Mouse (Mus musculus): ENCODE data around the gene Celf6. TPM values are rescaled to one million over a fixed set of nuclear protein-coding genes. Genes with fewer than 3 reads are reported as not detected.

The Celf6 gene
- polyA plus RNA-seq, 1 experiment = not detected

- TF ChIP-seq GATA1 (IDR thresholded peaks at IDR 0.05; ENCODE audit: low read length) = no peak
Measured at GRCm38 (mm10) chr9:59565600-59565999, 12.1 kb upstream of the Celf6 start.

GRCm38 (mm10) chr9:59567111-59567510, 10.6 kb upstream of the Celf6 start:
- no peak for TF ChIP-seq GATA1 (IDR thresholded peaks at IDR 0.05; ENCODE audit: low read length)

- no peak for TF ChIP-seq GATA1 (IDR thresholded peaks at IDR 0.05; ENCODE audit: low read length)
Measured at GRCm38 (mm10) chr9:59571852-59572251, 5.9 kb upstream of the Celf6 start.

GRCm38 (mm10) chr9:59577401-59577800, 316 bp upstream of the Celf6 start:
- TF ChIP-seq GATA1 (IDR thresholded peaks at IDR 0.05; ENCODE audit: low read length) = no peak

- no peak for TF ChIP-seq GATA1 (IDR thresholded peaks at IDR 0.05; ENCODE audit: low read length)
Measured at GRCm38 (mm10) chr9:59578505-59578867, 769 bp downstream of the Celf6 start.

GRCm38 (mm10) chr9:59584871-59585308, 7.2 kb downstream of the Celf6 start:
- no peak for TF ChIP-seq GATA1 (IDR thresholded peaks at IDR 0.05; ENCODE audit: low read length)

GRCm38 (mm10) chr9:59588252-59588651, 10.5 kb downstream of the Celf6 start:
- no peak for TF ChIP-seq GATA1 (IDR thresholded peaks at IDR 0.05; ENCODE audit: low read length)

- TF ChIP-seq GATA1 (IDR thresholded peaks at IDR 0.05; ENCODE audit: low read length) = no peak
Measured at GRCm38 (mm10) chr9:59588710-59589671, 11.3 kb downstream of the Celf6 start.

- no peak for TF ChIP-seq GATA1 (IDR thresholded peaks at IDR 0.05; ENCODE audit: low read length)
Measured at GRCm38 (mm10) chr9:59589703-59590439, 12.2 kb downstream of the Celf6 start.

- TF ChIP-seq GATA1 (IDR thresholded peaks at IDR 0.05; ENCODE audit: low read length) = no peak
Measured at GRCm38 (mm10) chr9:59601661-59602060, 23.9 kb downstream of the Celf6 start.

GRCm38 (mm10) chr9:59605967-59606366, 28.2 kb downstream of the Celf6 start:
- TF ChIP-seq GATA1 (IDR thresholded peaks at IDR 0.05; ENCODE audit: low read length) = no peak

- TF ChIP-seq GATA1 (IDR thresholded peaks at IDR 0.05; ENCODE audit: low read length) = no peak
Measured at GRCm38 (mm10) chr9:59610950-59611349, 33.2 kb downstream of the Celf6 start.

GRCm38 (mm10) chr9:59615797-59616196, 38.1 kb downstream of the Celf6 start:
- no peak for TF ChIP-seq GATA1 (IDR thresholded peaks at IDR 0.05; ENCODE audit: low read length)

GRCm38 (mm10) chr9:59616622-59617306, 39.0 kb downstream of the Celf6 start, which contains the start of gene Parp6:
Parp6 (plus strand) TSS chr9:59617284.
- no peak for TF ChIP-seq GATA1 (IDR thresholded peaks at IDR 0.05; ENCODE audit: low read length)

- TF ChIP-seq GATA1 (IDR thresholded peaks at IDR 0.05; ENCODE audit: low read length) = no peak
Measured at GRCm38 (mm10) chr9:59617307-59617973, 39.7 kb downstream of the Celf6 start.

Measured in G1E-ER4 (cell line).